Mouse (Mus musculus): ENCODE data around the gene Plekhg1. TPM values are rescaled to one million over a fixed set of nuclear protein-coding genes. Genes with fewer than 3 reads are reported as not detected.

Plekhg1 gene
- polyA plus RNA-seq, 1 experiment, result 0.43 TPM

- Histone ChIP-seq H3K4me3 (replicated peaks) (no peak overlapping the region), H3K4me1 (peaks cover 2% of the 10 kb centered on the region; the same call in 1 of the 2 replicates), H3K9me3 (no peaks in the 10 kb centered on the region), H3K27me3 (replicated peaks) (peaks cover 2% of the 10 kb centered on the region), H3K36me3 (replicated peaks; ENCODE audit: low read length) (no peaks in the 10 kb centered on the region)
- TF ChIP-seq FLI1 (IDR thresholded peaks at IDR 0.05; ENCODE audit: low read length) (no peak), GATA1 (IDR thresholded peaks at IDR 0.05; ENCODE audit: borderline replicate concordance, low read length) (no peak)
These were observed 200.4 kb downstream of the Plekhg1 start for GRCm38 (mm10) chr10:3940596-3940975.

- no peaks in the 10 kb centered on the region for H3K36me3 ChIP-seq (replicated peaks; ENCODE audit: low read length)
These were observed 201.0 kb downstream of the Plekhg1 start for GRCm38 (mm10) chr10:3941054-3941757.

GRCm38 (mm10) chr10:3942289-3942688 is 202.1 kb downstream of the Plekhg1 start:
- TF ChIP-seq FLI1 (IDR thresholded peaks at IDR 0.05; ENCODE audit: low read length) (no peak), GATA1 (IDR thresholded peaks at IDR 0.05; ENCODE audit: borderline replicate concordance, low read length) (no peak)
- no peaks in the 10 kb centered on the region for H3K36me3 ChIP-seq (replicated peaks; ENCODE audit: low read length)
- no peak overlapping the region for H3K4me3 ChIP-seq (replicated peaks)
- peaks cover 2% of the 10 kb centered on the region for H3K27me3 ChIP-seq (replicated peaks)
- H3K9me3 ChIP-seq, result no peaks in the 10 kb centered on the region
- no peaks in the 10 kb centered on the region; the same call in 1 of the 2 replicates for H3K4me1 ChIP-seq

More at GRCm38 (mm10) chr10:3941054-3941757, 201.0 kb downstream of the Plekhg1 start:
- TF ChIP-seq FLI1 (IDR thresholded peaks at IDR 0.05; ENCODE audit: low read length) (no peak), GATA1 (IDR thresholded peaks at IDR 0.05; ENCODE audit: borderline replicate concordance, low read length) (no peak)
- H3K4me1 ChIP-seq, result peaks cover 2% of the 10 kb centered on the region; the same call in 1 of the 2 replicates
- H3K27me3 ChIP-seq (replicated peaks), result peaks cover 2% of the 10 kb centered on the region
- no peaks in the 10 kb centered on the region for H3K9me3 ChIP-seq
- no peak overlapping the region for H3K4me3 ChIP-seq (replicated peaks)

GRCm38 (mm10) chr10:3943492-3944395 is 203.6 kb downstream of the Plekhg1 start:
- no peak overlapping the region for H3K4me3 ChIP-seq (replicated peaks)
- H3K9me3 ChIP-seq, result no peaks in the 10 kb centered on the region
- TF ChIP-seq GATA1 (IDR thresholded peaks at IDR 0.05; ENCODE audit: borderline replicate concordance, low read length) (no peak), FLI1 (IDR thresholded peaks at IDR 0.05; ENCODE audit: low read length) (no peak)
- H3K27me3 ChIP-seq (replicated peaks), result peaks cover 2% of the 10 kb centered on the region
- no peaks in the 10 kb centered on the region for H3K36me3 ChIP-seq (replicated peaks; ENCODE audit: low read length)
- no peaks in the 10 kb centered on the region; the same call in 1 of the 2 replicates for H3K4me1 ChIP-seq

- no peaks in the 10 kb centered on the region for H3K9me3 ChIP-seq
- no peaks in the 10 kb centered on the region for H3K36me3 ChIP-seq (replicated peaks; ENCODE audit: low read length)
- peaks cover 2% of the 10 kb centered on the region for H3K27me3 ChIP-seq (replicated peaks)
- H3K4me3 ChIP-seq (replicated peaks), result no peak overlapping the region
- no peak for TF ChIP-seq FLI1 (IDR thresholded peaks at IDR 0.05; ENCODE audit: low read length)
- no peak for TF ChIP-seq GATA1 (IDR thresholded peaks at IDR 0.05; ENCODE audit: borderline replicate concordance, low read length)
- no peaks in the 10 kb centered on the region; the same call in 1 of the 2 replicates for H3K4me1 ChIP-seq
These were observed 206.7 kb downstream of the Plekhg1 start for GRCm38 (mm10) chr10:3946871-3947270.

GRCm38 (mm10) chr10:3947346-3947745 is 207.2 kb downstream of the Plekhg1 start:
- H3K27me3 ChIP-seq (replicated peaks), result peaks cover 2% of the 10 kb centered on the region
- H3K9me3 ChIP-seq, result no peaks in the 10 kb centered on the region
- no peak for TF ChIP-seq FLI1 (IDR thresholded peaks at IDR 0.05; ENCODE audit: low read length)
- no peaks in the 10 kb centered on the region; the same call in 1 of the 2 replicates for H3K4me1 ChIP-seq
- H3K4me3 ChIP-seq (replicated peaks), result no peak overlapping the region
- no peaks in the 10 kb centered on the region for H3K36me3 ChIP-seq (replicated peaks; ENCODE audit: low read length)

- H3K36me3 ChIP-seq (replicated peaks; ENCODE audit: low read length), result no peaks in the 10 kb centered on the region
- H3K27me3 ChIP-seq (replicated peaks), result no peaks in the 10 kb centered on the region
- H3K9me3 ChIP-seq, result no peaks in the 10 kb centered on the region
- H3K4me3 ChIP-seq (replicated peaks), result no peak overlapping the region
- TF ChIP-seq GATA1 (IDR thresholded peaks at IDR 0.05; ENCODE audit: borderline replicate concordance, low read length), result no peak
- no peak for TF ChIP-seq FLI1 (IDR thresholded peaks at IDR 0.05; ENCODE audit: low read length)
- H3K4me1 ChIP-seq, result no peaks in the 10 kb centered on the region
These were observed 209.1 kb downstream of the Plekhg1 start for GRCm38 (mm10) chr10:3949306-3949705.

GRCm38 (mm10) chr10:3956471-3956870 is 216.3 kb downstream of the Plekhg1 start:
- H3K4me3 ChIP-seq (replicated peaks), result no peak overlapping the region
- no peaks in the 10 kb centered on the region for H3K36me3 ChIP-seq (replicated peaks; ENCODE audit: low read length)
- no peaks in the 10 kb centered on the region for H3K27me3 ChIP-seq (replicated peaks)
- no peaks in the 10 kb centered on the region for H3K4me1 ChIP-seq
- peaks cover 10% of the 10 kb centered on the region for H3K9me3 ChIP-seq
- TF ChIP-seq GATA1 (IDR thresholded peaks at IDR 0.05; ENCODE audit: borderline replicate concordance, low read length), result no peak
- no peak for TF ChIP-seq FLI1 (IDR thresholded peaks at IDR 0.05; ENCODE audit: low read length)

- H3K4me1 ChIP-seq, result no peaks in the 10 kb centered on the region
These were observed 218.4 kb downstream of the Plekhg1 start for GRCm38 (mm10) chr10:3958591-3958990.

GRCm38 (mm10) chr10:3969026-3969425 is 228.9 kb downstream of the Plekhg1 start:
- Histone ChIP-seq H3K4me1 (peaks cover 24% of the 10 kb centered on the region), H3K36me3 (replicated peaks; ENCODE audit: low read length) (no peaks in the 10 kb centered on the region), H3K4me3 (replicated peaks) (no peak overlapping the region), H3K9me3 (no peaks in the 10 kb centered on the region), H3K27me3 (replicated peaks) (no peaks in the 10 kb centered on the region)
- TF ChIP-seq GATA1 (IDR thresholded peaks at IDR 0.05; ENCODE audit: borderline replicate concordance, low read length) (no peak), FLI1 (IDR thresholded peaks at IDR 0.05; ENCODE audit: low read length) (no peak)

More at GRCm38 (mm10) chr10:3958591-3958990, 218.4 kb downstream of the Plekhg1 start:
- Histone ChIP-seq H3K9me3 (peaks cover 10% of the 10 kb centered on the region), H3K36me3 (replicated peaks; ENCODE audit: low read length) (no peaks in the 10 kb centered on the region), H3K27me3 (replicated peaks) (no peaks in the 10 kb centered on the region), H3K4me3 (replicated peaks) (no peak overlapping the region)
- no peak for TF ChIP-seq FLI1 (IDR thresholded peaks at IDR 0.05; ENCODE audit: low read length)
- no peak for TF ChIP-seq GATA1 (IDR thresholded peaks at IDR 0.05; ENCODE audit: borderline replicate concordance, low read length)

Measured in megakaryocyte, embryonic 14.5 days (primary cell).